Mouse (Mus musculus): ENCODE results near the gene Fndc7. TPM values are rescaled to one million over a fixed set of nuclear protein-coding genes. Genes with fewer than 3 reads are reported as not detected.
A peak's percentile ranks its signal among the peaks of the same experiment; 100 is the strongest.
"Not testable (repeated sequence)": the region's sequence is repeated elsewhere in the genome, so short reads cannot be mapped to it uniquely, and the experiment has no call there.

Fndc7 gene
- polyA plus RNA-seq, 1 experiment from 2014 or later = 0.05 TPM

DNA sequence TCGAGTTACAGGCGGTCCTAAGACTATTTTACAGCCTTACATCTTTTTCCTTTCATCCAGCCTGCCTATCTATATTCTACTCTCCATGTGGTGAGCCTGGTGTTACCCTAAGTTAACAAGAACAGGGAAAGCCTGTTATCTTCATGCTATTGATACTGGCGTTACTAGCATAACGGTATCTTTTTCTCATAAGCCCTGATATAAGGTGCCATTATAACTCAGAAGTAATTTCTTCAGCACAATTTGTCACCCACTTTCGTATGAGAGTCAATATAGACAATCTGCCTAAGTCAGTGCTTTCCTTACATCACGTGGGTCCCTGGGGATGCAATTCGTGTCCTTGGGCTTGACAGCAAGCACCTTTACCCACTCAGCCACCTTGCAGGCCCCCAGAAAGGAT is 50.8 kb downstream of the Fndc7 start:
- Histone ChIP-seq H3K4me2 (replicated peaks; ENCODE audit: low read depth) (peak overlapping the region; percentile 63), H3K36me3 (ENCODE audit: control insufficient read depth, insufficient read depth) (peaks cover 8% of the 10 kb centered on the region; the same call in 1 of the 2 replicates), H3K4me3 (ENCODE audit: low read depth, low read length) (peak overlapping the region; percentile 83), H3K27ac (ENCODE audit: low read depth, low read length) (no peak overlapping the region), H3K9me3 (ENCODE audit: control insufficient read depth) (no peaks in the 10 kb centered on the region), H3K9ac (ENCODE audit: low read depth, low read length) (no peak overlapping the region), H3K27me3 (replicated peaks; ENCODE audit: control insufficient read depth, insufficient read depth, low read length) (no peaks in the 10 kb centered on the region), H3K4me1 (replicated peaks; ENCODE audit: control insufficient read depth, insufficient read depth, low read length) (no peaks in the 10 kb centered on the region)
- ATAC-seq = no peak
- no peak for TF ChIP-seq CTCF (IDR thresholded peaks at IDR 0.05; ENCODE audit: low read depth)
- WGBS = 63% methylated on average over 7 of the region's 7 CpGs

DNA sequence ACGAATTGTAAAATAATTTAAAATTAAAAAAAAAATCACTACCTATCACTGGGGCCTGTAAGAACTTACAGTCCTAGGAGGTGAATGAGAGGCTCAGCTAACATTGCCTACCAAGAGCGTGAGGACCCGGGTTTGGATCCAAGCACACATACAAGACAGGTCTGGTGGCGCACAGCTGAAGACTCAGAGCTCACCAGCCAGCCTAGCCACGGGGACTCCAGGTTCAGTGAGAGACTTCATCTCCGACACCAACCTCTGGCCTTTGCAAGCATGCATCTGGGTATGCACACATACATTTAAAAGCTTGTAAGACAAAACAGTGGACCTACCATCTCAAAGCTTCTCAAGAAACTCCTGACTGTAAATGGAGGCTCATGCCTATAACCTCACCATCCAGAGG is 52.9 kb downstream of the Fndc7 start:
- H3K4me3 ChIP-seq (ENCODE audit: low read depth, low read length) = no peak overlapping the region
- no peak for ATAC-seq
- 94% methylated on average over 6 of the region's 6 CpGs for WGBS

DNA sequence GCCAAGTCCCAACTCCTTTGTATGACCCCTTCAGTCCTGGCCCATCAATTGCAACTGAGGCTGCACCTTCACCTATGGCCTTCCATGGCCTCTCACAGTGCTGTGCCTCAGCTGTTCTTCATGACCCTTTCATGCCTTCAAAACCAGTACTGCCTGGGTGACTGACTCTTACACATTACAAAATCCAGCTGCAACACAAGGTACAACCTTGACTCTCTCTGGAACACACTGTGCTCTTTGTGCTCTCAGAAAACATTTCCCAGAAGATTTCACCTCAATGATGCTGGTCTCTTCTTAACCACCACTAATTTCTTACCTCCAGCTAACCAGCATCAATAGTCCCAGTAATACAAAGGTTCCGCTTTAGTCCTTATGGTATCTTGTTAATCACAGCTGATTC is 56.1 kb downstream of the Fndc7 start:
- not testable (repeated sequence) for H3K4me2 ChIP-seq (replicated peaks; ENCODE audit: low read depth)
- WGBS = 83% methylated on average over 1 of the region's 1 CpGs
- peaks cover 13% of the 10 kb centered on the region for H3K36me3 ChIP-seq (ENCODE audit: control insufficient read depth, insufficient read depth)

More for the DNA sequence above, 52.9 kb downstream of the Fndc7 start:
- H3K27ac ChIP-seq (ENCODE audit: low read depth, low read length) = no peak overlapping the region
- H3K9me3 ChIP-seq (ENCODE audit: control insufficient read depth) = no peaks in the 10 kb centered on the region
- no peaks in the 10 kb centered on the region for H3K27me3 ChIP-seq (replicated peaks; ENCODE audit: control insufficient read depth, insufficient read depth, low read length)
- peaks cover 8% of the 10 kb centered on the region; the same call in 1 of the 2 replicates for H3K36me3 ChIP-seq (ENCODE audit: control insufficient read depth, insufficient read depth)
- H3K4me2 ChIP-seq (replicated peaks; ENCODE audit: low read depth) = no peak overlapping the region
- H3K9ac ChIP-seq (ENCODE audit: low read depth, low read length) = no peak overlapping the region
- no peak for TF ChIP-seq CTCF (IDR thresholded peaks at IDR 0.05; ENCODE audit: low read depth)
- H3K4me1 ChIP-seq (replicated peaks; ENCODE audit: control insufficient read depth, insufficient read depth, low read length) = no peaks in the 10 kb centered on the region

GRCm38 (mm10) chr3:108831750-108832149 is 58.1 kb downstream of the Fndc7 start:
- Histone ChIP-seq H3K27me3 (replicated peaks; ENCODE audit: control insufficient read depth, insufficient read depth, low read length) (no peaks in the 10 kb centered on the region), H3K4me1 (replicated peaks; ENCODE audit: control insufficient read depth, insufficient read depth, low read length) (no peaks in the 10 kb centered on the region), H3K9ac (ENCODE audit: low read depth, low read length) (no peak overlapping the region), H3K4me2 (replicated peaks; ENCODE audit: low read depth) (no peak overlapping the region), H3K4me3 (ENCODE audit: low read depth, low read length) (no peak overlapping the region), H3K27ac (ENCODE audit: low read depth, low read length) (no peak overlapping the region), H3K36me3 (ENCODE audit: control insufficient read depth, insufficient read depth) (peaks cover 12% of the 10 kb centered on the region), H3K9me3 (ENCODE audit: control insufficient read depth) (no peaks in the 10 kb centered on the region)
- ATAC-seq = no peak
- 95% methylated on average over 6 of the region's 6 CpGs for WGBS
- TF ChIP-seq CTCF (IDR thresholded peaks at IDR 0.05; ENCODE audit: low read depth) = no peak

More for the DNA sequence above, 56.1 kb downstream of the Fndc7 start:
- H3K9me3 ChIP-seq (ENCODE audit: control insufficient read depth); H3K9ac ChIP-seq (ENCODE audit: low read depth, low read length); H3K4me1 ChIP-seq (replicated peaks; ENCODE audit: control insufficient read depth, insufficient read depth, low read length); H3K4me3 ChIP-seq (ENCODE audit: low read depth, low read length); ATAC-seq; H3K27ac ChIP-seq (ENCODE audit: low read depth, low read length); H3K27me3 ChIP-seq (replicated peaks; ENCODE audit: control insufficient read depth, insufficient read depth, low read length): not testable (repeated sequence)

DNA sequence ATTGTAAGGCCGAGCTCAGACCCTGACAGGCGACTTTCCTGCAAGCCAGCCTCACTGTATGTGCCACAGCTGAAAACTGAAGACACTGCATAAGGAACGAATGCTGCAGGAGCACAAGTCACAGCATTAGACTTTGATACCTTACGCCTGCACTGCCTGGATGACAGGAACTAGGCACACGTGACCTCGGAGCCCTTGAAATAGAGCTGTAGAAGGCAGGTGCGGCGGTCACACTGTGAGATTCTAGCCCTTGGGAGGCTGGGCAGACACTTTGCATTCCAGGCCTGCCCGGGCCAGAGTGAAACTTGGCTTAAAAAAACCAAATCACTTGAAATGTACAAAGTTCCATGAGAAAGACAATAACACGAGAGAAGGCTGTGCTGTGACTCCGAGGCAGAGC is 59.3 kb downstream of the Fndc7 start:
- ATAC-seq = peak; percentile 97
- Histone ChIP-seq H3K9me3 (ENCODE audit: control insufficient read depth) (no peaks in the 10 kb centered on the region), H3K4me3 (ENCODE audit: low read depth, low read length) (no peak overlapping the region), H3K4me2 (replicated peaks; ENCODE audit: low read depth) (peak overlapping the region; percentile 43; the same call in 1 of the 2 replicates), H3K27me3 (replicated peaks; ENCODE audit: control insufficient read depth, insufficient read depth, low read length) (no peaks in the 10 kb centered on the region), H3K9ac (ENCODE audit: low read depth, low read length) (no peak overlapping the region), H3K36me3 (ENCODE audit: control insufficient read depth, insufficient read depth) (peaks cover 16% of the 10 kb centered on the region), H3K27ac (ENCODE audit: low read depth, low read length) (peak overlapping the region; percentile 24), H3K4me1 (replicated peaks; ENCODE audit: control insufficient read depth, insufficient read depth, low read length) (no peaks in the 10 kb centered on the region)
- no peak for TF ChIP-seq CTCF (IDR thresholded peaks at IDR 0.05; ENCODE audit: low read depth)
- 41% methylated on average over 11 of the region's 11 CpGs for whole genome bisulfite sequencing

DNA sequence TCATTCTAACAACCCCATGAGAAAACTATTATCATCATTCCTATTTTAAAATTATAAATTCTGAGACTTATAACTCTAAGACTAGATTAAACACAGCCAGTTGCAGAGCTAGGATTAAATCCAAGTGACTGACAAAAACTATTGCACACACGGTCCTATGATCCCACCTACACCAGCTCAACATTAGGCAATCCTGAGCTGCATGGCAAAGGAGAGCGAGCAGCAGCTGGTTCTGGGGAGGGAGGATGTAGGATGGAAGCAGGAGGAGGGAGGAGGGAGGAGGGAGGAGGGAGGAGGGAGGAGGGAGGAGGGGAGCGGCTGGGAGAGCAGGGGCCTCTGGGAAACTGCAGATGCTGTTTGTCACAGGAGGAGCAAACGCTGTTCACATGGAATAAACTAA is 74.2 kb downstream of the Fndc7 start:
- no peak overlapping the region for H3K4me2 ChIP-seq (replicated peaks; ENCODE audit: low read depth)
- 71% methylated on average over 4 of the region's 4 CpGs for WGBS
- no peak overlapping the region for H3K9ac ChIP-seq (ENCODE audit: low read depth, low read length)
- H3K36me3 ChIP-seq (ENCODE audit: control insufficient read depth, insufficient read depth) = peaks cover 31% of the 10 kb centered on the region
- ATAC-seq = no peak
- H3K27me3 ChIP-seq (replicated peaks; ENCODE audit: control insufficient read depth, insufficient read depth, low read length) = no peaks in the 10 kb centered on the region
- H3K4me3 ChIP-seq (ENCODE audit: low read depth, low read length) = no peak overlapping the region
- H3K27ac ChIP-seq (ENCODE audit: low read depth, low read length) = no peak overlapping the region
- no peak for TF ChIP-seq CTCF (IDR thresholded peaks at IDR 0.05; ENCODE audit: low read depth)
- no peaks in the 10 kb centered on the region for H3K9me3 ChIP-seq (ENCODE audit: control insufficient read depth)
- no peaks in the 10 kb centered on the region for H3K4me1 ChIP-seq (replicated peaks; ENCODE audit: control insufficient read depth, insufficient read depth, low read length)

GRCm38 (mm10) chr3:108810747-108811263 is 79.0 kb downstream of the Fndc7 start:
- no peak overlapping the region for H3K9ac ChIP-seq (ENCODE audit: low read depth, low read length)
- no peak for TF ChIP-seq CTCF (IDR thresholded peaks at IDR 0.05; ENCODE audit: low read depth)
- no peak overlapping the region for H3K4me3 ChIP-seq (ENCODE audit: low read depth, low read length)
- no peaks in the 10 kb centered on the region for H3K4me1 ChIP-seq (replicated peaks; ENCODE audit: control insufficient read depth, insufficient read depth, low read length)
- no peaks in the 10 kb centered on the region for H3K27me3 ChIP-seq (replicated peaks; ENCODE audit: control insufficient read depth, insufficient read depth, low read length)
- peaks cover 41% of the 10 kb centered on the region for H3K36me3 ChIP-seq (ENCODE audit: control insufficient read depth, insufficient read depth)
- H3K9me3 ChIP-seq (ENCODE audit: control insufficient read depth) = no peaks in the 10 kb centered on the region
- 0 out of 2 replicates have a peak, but pooled peaks have one; percentile 16 for ATAC-seq
- 75% methylated on average over 4 of the region's 4 CpGs for WGBS
- no peak overlapping the region for H3K27ac ChIP-seq (ENCODE audit: low read depth, low read length)
- H3K4me2 ChIP-seq (replicated peaks; ENCODE audit: low read depth) = no peak overlapping the region
